Mouse (Mus musculus) myocyte (in vitro differentiated cells): Measurements from ENCODE around the gene Epx. TPM values are rescaled to one million over a fixed set of nuclear protein-coding genes. Genes with fewer than 3 reads are reported as not detected.

Experiments
- H3K27me3 ChIP-seq: one replicate; pipeline ENCODE4 v1.6.1; 2011; ENCODE audit not compliant: control insufficient read depth, insufficient read depth, insufficient read length
- H3K36me3 ChIP-seq: one replicate; pipeline ENCODE4 v1.6.1; 2011; ENCODE audit not compliant: control insufficient read depth, insufficient read depth
- H3K4me2 ChIP-seq: one replicate; pipeline ENCODE4 v1.6.1; 2011; ENCODE audit warnings: low read depth, control low read depth
- H3K4me3 ChIP-seq: one replicate; pipeline ENCODE4 v1.5.1; 2011; ENCODE audit warnings: mild to moderate bottlenecking, control low read depth, moderate library complexity
- H3K79me2 ChIP-seq: one replicate; pipeline ENCODE4 v1.6.1; 2011; ENCODE audit not compliant: control insufficient read depth, insufficient read depth
- H3ac ChIP-seq: one replicate; pipeline ENCODE4 v1.6.1; 2011; ENCODE audit not compliant: control insufficient read depth, insufficient read length
- CEBPB ChIP-seq: IDR thresholded peaks from 2 replicates; pipeline ENCODE4 v1.6.1; 2011; ENCODE audit warnings: mild to moderate bottlenecking, moderate library complexity; ENCODE audit not compliant: poor library complexity, insufficient read depth, severe bottlenecking
- E2F4 ChIP-seq: IDR thresholded peaks from one replicate; pipeline ENCODE4 v1.6.1; 2011; ENCODE audit warnings: mild to moderate bottlenecking, control low read depth, moderate library complexity; ENCODE audit not compliant: insufficient read depth
- MAX ChIP-seq: IDR thresholded peaks from one replicate; pipeline ENCODE4 v1.6.1; 2011; ENCODE audit warnings: low read depth, mild to moderate bottlenecking, control low read depth
- MYOD1 ChIP-seq, 3 experiments: IDR thresholded peaks; one replicate each; pipeline ENCODE4 v1.6.1; 2011; ENCODE audit warnings: control low read depth in 2 of 3, low read depth in 2 of 3, mild to moderate bottlenecking in 2 of 3, moderate library complexity in 1 of 3; ENCODE audit not compliant: insufficient read length in 2 of 3, control insufficient read depth in 1 of 3
- MYOG ChIP-seq, 3 experiments: IDR thresholded peaks; one replicate each; pipeline ENCODE4 v1.6.1; 2011; ENCODE audit warnings: control low read depth in 2 of 3, low read depth in 2 of 3, mild to moderate bottlenecking in 2 of 3; ENCODE audit not compliant: insufficient read length in 2 of 3, control insufficient read depth in 1 of 3, insufficient read depth in 1 of 3
- POLR2A ChIP-seq: IDR thresholded peaks from one replicate; pipeline ENCODE4 v1.6.1; 2011; ENCODE audit warnings: low read depth, mild to moderate bottlenecking, control low read depth, moderate library complexity; ENCODE audit not compliant: insufficient read length
- POLR2AphosphoS2 ChIP-seq: IDR thresholded peaks from one replicate; pipeline ENCODE4 v1.6.1; 2011; ENCODE audit warnings: low read depth, control low read depth; ENCODE audit not compliant: insufficient read length
- REST ChIP-seq: IDR thresholded peaks from one replicate; pipeline ENCODE4 v1.6.1; 2011; ENCODE audit warnings: mild to moderate bottlenecking, control low read depth, moderate library complexity; ENCODE audit not compliant: insufficient read depth, insufficient read length
- SRF ChIP-seq: IDR thresholded peaks from one replicate; pipeline ENCODE4 v1.6.1; 2011; ENCODE audit warnings: low read depth; ENCODE audit not compliant: control insufficient read depth, insufficient read length
- TCF12 ChIP-seq: IDR thresholded peaks from one replicate; pipeline ENCODE4 v1.6.1; 2011; ENCODE audit warnings: mild to moderate bottlenecking, control low read depth; ENCODE audit not compliant: poor library complexity, insufficient read depth, severe bottlenecking
- TCF3 ChIP-seq: IDR thresholded peaks from one replicate; pipeline ENCODE4 v1.6.1; 2011; ENCODE audit warnings: low read depth, control low read depth; ENCODE audit not compliant: insufficient read length
- USF1 ChIP-seq: IDR thresholded peaks from one replicate; pipeline ENCODE4 v1.6.1; 2011; ENCODE audit warnings: low read depth, mild to moderate bottlenecking, control low read depth, moderate library complexity
- polyA plus RNA-seq: library from polyadenylated mRNA; unstranded; fragments of >200 nt; fragmentation: generic; extraction: Trizol; gene quantifications from one replicate; pipeline ENCODE4 v1.2.1, GENCODE M21; 2012; ENCODE audit warnings: missing spikeins

Epx gene
- polyA plus RNA-seq, 1 experiment = not detected

- no peak overlapping the region for H3ac ChIP-seq
- H3K79me2 ChIP-seq = no peaks in the 10 kb centered on the region
- no peaks in the 10 kb centered on the region for H3K36me3 ChIP-seq
- TF ChIP-seq MYOD1 (IDR thresholded peaks at IDR 0.05; ENCODE audit: control insufficient read depth in 1 of 3, insufficient read length in 2 of 3, low read depth in 2 of 3) (no peak), MAX (no peak), POLR2AphosphoS2 (no peak), MYOG (IDR thresholded peaks at IDR 0.05; ENCODE audit: control insufficient read depth in 1 of 3, insufficient read depth in 1 of 3, insufficient read length in 2 of 3, low read depth in 2 of 3) (no peak), TCF12 (no peak), USF1 (no peak), POLR2A (no peak), SRF (no peak), TCF3 (no peak), E2F4 (no peak), REST (no peak), CEBPB (no peak)
- H3K4me3 ChIP-seq = no peak overlapping the region
- peaks cover 5% of the 10 kb centered on the region for H3K27me3 ChIP-seq
- no peak overlapping the region for H3K4me2 ChIP-seq
These were observed 27.5 kb downstream of the Epx start for GRCm38 (mm10) chr11:87847884-87848283.

GRCm38 (mm10) chr11:87846968-87847600 is 28.3 kb downstream of the Epx start:
- TF ChIP-seq USF1 = no peak
- H3K36me3 ChIP-seq = no peaks in the 10 kb centered on the region
- H3K4me3 ChIP-seq = no peak overlapping the region
- no peak overlapping the region for H3ac ChIP-seq
- no peak overlapping the region for H3K4me2 ChIP-seq
- peaks cover 10% of the 10 kb centered on the region for H3K27me3 ChIP-seq
- H3K79me2 ChIP-seq = no peaks in the 10 kb centered on the region

- no peak overlapping the region for H3K4me2 ChIP-seq
- no peaks in the 10 kb centered on the region for H3K36me3 ChIP-seq
- H3K27me3 ChIP-seq = peaks cover 25% of the 10 kb centered on the region
- TF ChIP-seq POLR2AphosphoS2 (no peak), TCF12 (no peak), MAX (no peak), POLR2A (no peak), SRF (no peak), USF1 (no peak), CEBPB (no peak), E2F4 (no peak), MYOG (IDR thresholded peaks at IDR 0.05; ENCODE audit: control insufficient read depth in 1 of 3, insufficient read depth in 1 of 3, insufficient read length in 2 of 3, low read depth in 2 of 3) (no peak), REST (no peak), MYOD1 (IDR thresholded peaks at IDR 0.05; ENCODE audit: control insufficient read depth in 1 of 3, insufficient read length in 2 of 3, low read depth in 2 of 3) (no peak), TCF3 (no peak)
- H3K4me3 ChIP-seq = no peak overlapping the region
- H3ac ChIP-seq = no peak overlapping the region
- no peaks in the 10 kb centered on the region for H3K79me2 ChIP-seq
These were observed 33.9 kb downstream of the Epx start for GRCm38 (mm10) chr11:87841436-87841835.

GRCm38 (mm10) chr11:87840676-87841075 is 34.7 kb downstream of the Epx start:
- H3K4me3 ChIP-seq = no peak overlapping the region
- peaks cover 25% of the 10 kb centered on the region for H3K27me3 ChIP-seq
- no peak for TF ChIP-seq MYOG (IDR thresholded peaks at IDR 0.05; ENCODE audit: control insufficient read depth in 1 of 3, insufficient read depth in 1 of 3, insufficient read length in 2 of 3, low read depth in 2 of 3)
- no peak for TF ChIP-seq SRF
- TF ChIP-seq POLR2AphosphoS2 = no peak
- TF ChIP-seq TCF3 = no peak
- no peak for TF ChIP-seq REST
- no peak for TF ChIP-seq TCF12
- no peak for TF ChIP-seq POLR2A
- no peak for TF ChIP-seq USF1
- TF ChIP-seq MYOD1 (IDR thresholded peaks at IDR 0.05; ENCODE audit: control insufficient read depth in 1 of 3, insufficient read length in 2 of 3, low read depth in 2 of 3) = no peak
- no peak for TF ChIP-seq CEBPB
- no peak for TF ChIP-seq MAX
- TF ChIP-seq E2F4 = no peak
- H3K36me3 ChIP-seq = no peaks in the 10 kb centered on the region
- no peak overlapping the region for H3ac ChIP-seq
- H3K4me2 ChIP-seq = no peak overlapping the region
- no peaks in the 10 kb centered on the region for H3K79me2 ChIP-seq
